Comparison of ENCODE assay signal across 24 mouse cellular contexts in the genomic region with DNA sequence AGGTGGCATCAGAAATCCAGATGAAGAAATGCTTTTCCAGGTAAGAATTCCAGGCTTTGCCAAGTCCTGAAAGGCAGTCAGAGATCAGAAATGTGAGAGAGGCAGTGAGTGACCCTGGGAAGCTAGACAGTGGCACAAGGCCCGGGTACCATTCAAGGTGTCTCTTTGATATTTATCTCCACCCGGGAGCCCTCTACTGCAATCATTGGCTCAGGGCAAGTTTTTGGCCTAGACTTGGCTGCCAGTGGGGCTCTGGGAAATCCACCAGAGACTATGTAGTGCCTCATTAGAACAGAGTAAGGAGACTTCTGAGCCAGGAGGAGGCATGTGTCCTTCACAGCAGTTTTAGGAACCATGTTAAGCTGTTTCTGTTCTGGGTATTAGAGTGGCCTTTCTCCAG. TPM values are rescaled to one million over a fixed set of nuclear protein-coding genes. Genes with fewer than 3 reads are reported as not detected.
"Had no signal": no experiment of that assay in that cellular context is flagged by ENCODE, and none has a peak within 500 bp of the region (broad histone marks: within the 10 kb centered on the region; RNA-seq: fewer than 3 reads in every experiment).

No protein-coding gene starts in this region.

- H3K4me2 ChIP-seq: limb, embryonic 13.5 days; liver, embryonic 13.5 days; lung, embryonic 14.5 days; midbrain, embryonic 13.5 days had no signal

- H3K27ac ChIP-seq: kidney, postnatal 0 days; layer of hippocampus, adult 2 months; limb, embryonic 10.5 days; limb, embryonic 13.5 days; liver, embryonic 13.5 days; macrophage; midbrain, embryonic 13.5 days; stomach, postnatal 0 days had no signal

- H3K9me3 ChIP-seq: limb, embryonic 10.5 days; liver, embryonic 13.5 days; midbrain, embryonic 13.5 days had no signal

- ATAC-seq: lung, postnatal 0 days; midbrain, embryonic 13.5 days had no signal

- H3K27me3 ChIP-seq: limb, embryonic 13.5 days; liver, embryonic 13.5 days had no signal

- DNase-seq: kidney, postnatal 25 days; layer of hippocampus, adult 9-11 months; liver; liver, embryonic 13.5 days; lung, embryonic 14.5 days; right cerebral cortex, postnatal 4 days; thymus, adult 2 months; thymus, postnatal 14 days; thymus, postnatal 4 days had no signal

- H3K9ac ChIP-seq: limb, embryonic 13.5 days; liver, embryonic 13.5 days; lung, embryonic 14.5 days; midbrain, embryonic 13.5 days had no signal

- H3K36me3 ChIP-seq: limb, embryonic 10.5 days; limb, embryonic 13.5 days; liver, embryonic 13.5 days; midbrain, embryonic 13.5 days had no signal

- H3K4me3 ChIP-seq: layer of hippocampus, adult 2 months; limb, embryonic 10.5 days; limb, embryonic 13.5 days; liver, embryonic 13.5 days; midbrain, embryonic 13.5 days had no signal

RNA-seq across cellular contexts. Expression of a gene that starts 27.7 kb away (rescaled TPM):
- total RNA-seq: layer of hippocampus, adult 2 months; layer of hippocampus, postnatal 25 days; left cerebral cortex, adult 18-20 months; left cerebral cortex, postnatal 25 days; megakaryocyte, adult 5-6 weeks; midbrain, postnatal 0 days had no signal
- polyA plus RNA-seq: macrophage; midbrain, postnatal 0 days; neural tube, embryonic 14.5 days had no signal

RNA-seq across cellular contexts. Expression of a gene that starts 42.6 kb away (rescaled TPM):
- total RNA-seq: layer of hippocampus, adult 2 months; layer of hippocampus, postnatal 25 days; left cerebral cortex, adult 18-20 months; left cerebral cortex, postnatal 25 days; megakaryocyte, adult 5-6 weeks; midbrain, postnatal 0 days had no signal
- polyA plus RNA-seq: limb, embryonic 10.5 days; limb, embryonic 13.5 days; lung, embryonic 14.5 days; macrophage; midbrain, embryonic 13.5 days; midbrain, postnatal 0 days; neural tube, embryonic 11.5 days had no signal

RNA-seq across cellular contexts. Expression of a gene that starts 57.9 kb away (rescaled TPM):
- polyA plus RNA-seq: macrophage had no signal
